Mouse (Mus musculus) adrenal gland, adult 8-10 months (tissue): ENCODE data around the gene Hist1h2bh. TPM values are rescaled to one million over a fixed set of nuclear protein-coding genes. Genes with fewer than 3 reads are reported as not detected.
"Not testable (repeated sequence)": the region's sequence is repeated elsewhere in the genome, so short reads cannot be mapped to it uniquely, and the experiment has no call there.

Source experiments
- DNase-seq: peaks from one replicate; pipeline ENCODE4 v3.0.0; 2022
- total RNA-seq, 4 experiments: library from RNA; stranded (reverse); gene quantifications; 2 replicates each; pipeline ENCODE4 v1.2.4; 2022

Hist1h2bh gene
- total RNA-seq, 4 experiments from 2014 or later: 2.2 to 3.4 (median 2.9) TPM

GRCm38 (mm10) chr13:23551931-23552914 lies 9.0 kb upstream of the Hist1h2bh start:
- DNase-seq: no peak

DNA sequence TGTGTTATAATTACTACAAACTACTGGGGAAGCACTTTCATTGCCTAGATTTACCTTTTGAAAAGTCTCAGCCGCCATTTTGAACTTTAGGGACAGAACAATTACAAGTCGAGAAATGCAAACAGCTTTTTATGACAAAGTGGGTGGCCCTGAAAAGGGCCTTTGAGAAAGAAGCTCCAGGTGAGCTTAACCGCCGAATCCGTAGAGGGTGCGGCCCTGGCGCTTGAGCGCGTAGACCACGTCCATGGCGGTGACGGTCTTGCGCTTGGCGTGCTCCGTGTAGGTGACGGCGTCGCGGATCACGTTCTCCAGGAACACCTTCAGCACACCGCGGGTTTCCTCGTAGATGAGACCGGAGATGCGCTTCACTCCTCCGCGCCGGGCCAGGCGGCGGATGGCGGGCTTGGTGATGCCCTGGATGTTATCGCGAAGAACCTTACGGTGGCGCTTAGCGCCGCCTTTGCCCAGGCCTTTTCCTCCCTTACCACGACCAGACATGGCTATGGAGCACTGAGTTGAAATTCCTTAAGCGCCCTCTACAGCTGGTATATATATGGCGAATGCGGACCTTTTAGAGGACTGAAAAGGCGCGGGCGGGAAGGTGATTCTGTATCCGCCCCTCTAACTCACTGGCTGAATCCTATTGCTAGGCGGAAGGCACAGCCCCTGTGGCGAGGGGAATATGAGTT lies 8.1 kb upstream of the Hist1h2bh start, which contains the start of gene Hist1h4f:
Gene Hist1h4f, minus strand, starts transcription at position 503 of the 689 bp plus-strand sequence.
- peak; percentile 81 for DNase-seq

- no peak for DNase-seq
These were observed 7.6 kb upstream of the Hist1h2bh start for GRCm38 (mm10) chr13:23550761-23551145.

DNA sequence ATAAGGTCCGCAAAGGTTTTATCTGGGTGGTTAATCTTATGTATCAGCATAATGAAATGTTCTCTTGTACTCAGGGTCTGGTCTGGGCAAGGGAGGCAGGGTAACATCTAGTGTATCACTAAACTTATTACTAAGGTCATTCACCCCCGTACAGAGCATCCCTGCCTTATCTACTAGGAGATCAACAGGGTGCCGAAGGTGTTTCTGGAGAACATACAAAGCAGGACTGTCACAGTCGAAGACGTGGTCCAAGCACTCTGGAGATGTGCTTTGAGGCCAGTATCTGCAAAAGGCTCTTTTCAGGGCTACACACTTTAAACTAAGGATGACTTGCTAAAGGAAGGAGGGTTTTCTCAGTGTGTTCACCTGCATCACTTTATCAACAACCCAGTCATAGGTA lies 3.5 kb upstream of the Hist1h2bh start:
- no peak for DNase-seq

DNA sequence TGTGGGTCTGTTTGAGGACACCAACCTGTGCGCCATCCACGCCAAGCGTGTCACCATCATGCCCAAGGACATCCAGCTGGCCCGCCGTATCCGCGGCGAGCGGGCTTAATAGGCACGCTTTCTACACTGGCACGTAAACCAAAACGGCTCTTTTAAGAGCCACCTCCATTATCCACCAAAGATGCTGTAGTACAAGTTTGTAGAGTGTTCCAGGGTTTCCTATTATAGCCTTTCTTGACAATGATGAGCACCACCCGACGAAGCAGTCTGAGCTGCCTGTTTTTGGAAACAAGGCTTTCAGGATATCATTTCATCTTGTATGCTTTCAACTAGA lies 1.6 kb upstream of the Hist1h2bh start:
- not testable (repeated sequence) for DNase-seq

GRCm38 (mm10) chr13:23543965-23544786 lies 984 bp upstream of the Hist1h2bh start, which contains the start of gene Hist1h3f:
Gene Hist1h3f (plus strand): TSS chr13:23544052.
- DNase-seq: peak; percentile 54

DNA sequence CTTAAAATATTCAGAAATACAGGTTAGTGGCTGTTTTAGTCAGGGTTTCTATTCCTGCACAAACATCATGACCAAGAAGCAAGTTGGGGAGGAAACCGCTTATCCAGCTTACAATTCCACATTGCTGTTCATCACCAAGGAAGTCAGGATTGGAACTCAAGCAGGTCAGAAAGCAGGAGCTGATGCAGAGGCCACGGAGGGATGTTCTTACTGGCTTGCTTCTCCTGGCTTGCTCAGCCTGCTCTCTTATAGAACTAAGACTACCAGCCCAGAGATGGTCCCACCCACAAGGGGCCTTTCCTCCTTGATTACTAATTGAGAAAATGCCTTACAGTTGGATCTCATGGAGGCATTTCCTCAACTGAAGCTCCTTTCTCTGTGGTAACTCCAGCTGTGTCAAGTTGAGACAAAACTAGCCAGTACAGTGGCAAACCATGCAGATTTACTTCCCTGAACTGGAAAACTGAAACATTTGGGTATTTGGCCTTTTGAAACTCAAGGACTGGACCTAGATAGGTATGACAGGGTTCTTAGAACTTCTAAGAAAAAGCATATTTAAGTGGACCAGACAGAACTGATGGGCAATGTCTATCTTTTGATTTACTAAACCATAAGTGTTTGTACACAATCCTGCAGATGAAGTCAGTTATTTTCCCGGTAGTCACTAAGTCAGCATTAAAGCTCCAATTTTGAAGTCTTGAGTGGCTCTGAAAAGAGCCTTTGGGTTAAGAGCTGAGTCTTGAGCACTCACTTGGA lies 789 bp downstream of the Hist1h2bh start:
- not testable (repeated sequence) for DNase-seq

DNA sequence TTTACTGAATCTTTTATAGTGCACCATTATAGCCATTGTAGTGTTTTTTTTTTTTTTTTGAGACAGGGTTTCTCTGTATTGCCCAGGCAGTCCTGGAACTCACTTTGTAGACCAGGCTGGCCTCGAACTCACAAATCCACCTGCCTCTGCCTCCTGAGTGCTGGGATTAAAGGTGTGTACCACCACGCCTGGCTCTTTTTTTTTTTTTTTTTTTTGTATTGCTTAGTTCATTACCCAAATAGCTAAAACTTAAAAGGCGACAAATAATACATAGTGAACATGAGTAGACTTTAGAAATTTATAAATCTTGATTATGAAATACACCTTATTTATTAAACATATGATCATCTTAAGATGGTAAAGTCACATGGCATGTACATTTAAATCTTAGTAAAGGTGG lies 1.7 kb downstream of the Hist1h2bh start:
- no peak for DNase-seq

DNA sequence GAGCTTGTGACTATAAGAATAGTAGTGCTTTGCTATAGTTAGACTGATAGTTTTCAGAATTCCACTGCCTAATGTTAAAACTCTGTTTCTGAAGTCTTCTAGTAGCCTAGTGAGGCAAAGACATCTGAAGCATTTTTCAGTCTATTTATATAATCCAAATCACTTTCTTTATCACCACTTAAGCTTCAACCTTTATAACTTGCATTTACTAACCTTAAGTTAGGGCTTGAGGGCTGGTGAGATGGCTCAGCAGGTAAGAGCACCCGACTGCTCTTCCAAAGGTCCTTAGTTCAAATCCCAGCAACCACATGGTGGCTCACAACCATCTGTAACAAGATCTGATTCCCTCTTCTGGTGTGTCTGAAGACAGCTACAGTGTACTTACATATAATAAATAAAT lies 3.4 kb downstream of the Hist1h2bh start:
- not testable (repeated sequence) for DNase-seq

- DNase-seq: no peak
These were observed 4.9 kb downstream of the Hist1h2bh start for GRCm38 (mm10) chr13:23538249-23538648.

- no peak for DNase-seq
These were observed 6.0 kb downstream of the Hist1h2bh start for GRCm38 (mm10) chr13:23537006-23537710.

GRCm38 (mm10) chr13:23536076-23536822 lies 6.9 kb downstream of the Hist1h2bh start:
- no peak for DNase-seq

DNA sequence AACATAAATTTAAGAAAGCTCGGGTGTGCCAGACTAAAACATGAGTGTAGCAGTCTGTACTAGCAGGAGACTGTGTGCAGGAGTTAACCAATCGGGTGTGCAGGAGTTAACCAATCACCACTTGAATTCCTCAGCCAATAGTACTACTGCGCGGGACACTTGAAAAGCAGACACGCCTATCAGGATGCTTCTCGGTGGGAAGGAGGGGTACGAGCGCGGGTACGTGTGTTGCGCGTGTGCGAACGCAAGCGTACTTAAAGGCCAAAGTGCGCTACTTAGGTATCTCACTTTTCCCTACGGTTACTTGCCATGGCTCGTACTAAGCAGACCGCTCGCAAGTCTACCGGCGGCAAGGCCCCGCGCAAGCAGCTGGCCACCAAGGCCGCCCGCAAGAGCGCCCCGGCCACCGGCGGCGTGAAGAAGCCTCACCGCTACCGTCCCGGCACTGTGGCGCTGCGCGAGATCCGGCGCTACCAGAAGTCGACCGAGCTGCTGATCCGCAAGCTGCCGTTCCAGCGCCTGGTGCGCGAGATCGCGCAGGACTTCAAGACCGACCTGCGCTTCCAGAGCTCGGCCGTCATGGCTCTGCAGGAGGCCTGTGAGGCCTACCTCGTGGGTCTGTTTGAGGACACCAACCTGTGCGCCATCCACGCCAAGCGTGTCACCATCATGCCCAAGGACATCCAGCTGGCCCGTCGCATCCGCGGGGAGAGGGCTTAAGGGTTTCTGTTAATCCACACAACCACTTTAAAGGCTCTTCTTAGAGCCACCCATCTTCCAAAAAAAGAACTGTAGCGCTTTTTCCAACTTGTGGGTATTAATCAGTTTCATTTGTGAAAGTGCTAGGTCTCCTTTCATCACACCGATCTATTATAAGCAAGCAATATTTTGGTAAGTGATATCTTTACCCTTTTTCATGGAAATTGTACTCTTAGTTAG lies 7.8 kb downstream of the Hist1h2bh start, which contains the start of gene Hist1h3g:
Gene Hist1h3g, plus strand, starts transcription at position 286 of the 939 bp plus-strand sequence.
- peak; percentile 86 for DNase-seq

DNA sequence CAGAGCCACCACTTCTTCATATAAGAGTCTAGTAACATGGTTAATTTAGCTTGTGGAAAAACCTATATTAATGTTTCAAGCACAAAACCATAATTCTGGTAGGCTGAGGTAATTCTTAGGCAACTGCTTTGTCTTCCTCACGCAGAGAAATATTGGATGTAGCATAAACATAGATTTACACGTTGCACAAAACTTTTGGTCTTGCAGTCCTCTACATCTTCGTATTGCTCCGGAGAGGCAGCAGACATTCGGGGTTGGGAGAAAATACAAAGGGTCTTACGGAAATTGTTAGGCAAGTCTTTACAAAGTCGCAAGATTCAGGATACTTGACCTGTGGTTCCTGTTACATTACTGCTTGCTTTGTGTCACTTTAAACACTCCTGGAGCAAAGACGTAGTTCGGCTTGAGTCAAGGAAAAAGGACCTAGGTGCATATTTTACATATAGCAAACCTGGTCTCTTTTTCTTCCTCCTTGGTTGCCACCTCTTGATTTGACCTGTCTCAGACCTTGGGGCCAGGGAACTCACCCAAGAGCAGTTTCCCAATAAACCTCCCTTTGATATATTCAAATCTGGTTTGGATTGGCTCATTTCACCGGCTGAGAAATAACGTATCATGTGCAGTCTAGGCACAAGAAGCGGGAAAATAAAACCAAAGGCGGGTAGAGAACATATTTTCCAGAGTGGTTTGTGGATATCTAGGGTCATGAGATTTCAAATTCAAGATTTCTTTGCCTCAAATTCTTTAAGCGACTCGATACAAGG lies 8.6 kb downstream of the Hist1h2bh start:
- no peak for DNase-seq

GRCm38 (mm10) chr13:23533560-23534367 lies 9.4 kb downstream of the Hist1h2bh start, which contains the start of gene Hist1h2af:
Gene Hist1h2af (plus strand): TSS chr13:23533906.
- DNase-seq: peak; percentile 59

DNA sequence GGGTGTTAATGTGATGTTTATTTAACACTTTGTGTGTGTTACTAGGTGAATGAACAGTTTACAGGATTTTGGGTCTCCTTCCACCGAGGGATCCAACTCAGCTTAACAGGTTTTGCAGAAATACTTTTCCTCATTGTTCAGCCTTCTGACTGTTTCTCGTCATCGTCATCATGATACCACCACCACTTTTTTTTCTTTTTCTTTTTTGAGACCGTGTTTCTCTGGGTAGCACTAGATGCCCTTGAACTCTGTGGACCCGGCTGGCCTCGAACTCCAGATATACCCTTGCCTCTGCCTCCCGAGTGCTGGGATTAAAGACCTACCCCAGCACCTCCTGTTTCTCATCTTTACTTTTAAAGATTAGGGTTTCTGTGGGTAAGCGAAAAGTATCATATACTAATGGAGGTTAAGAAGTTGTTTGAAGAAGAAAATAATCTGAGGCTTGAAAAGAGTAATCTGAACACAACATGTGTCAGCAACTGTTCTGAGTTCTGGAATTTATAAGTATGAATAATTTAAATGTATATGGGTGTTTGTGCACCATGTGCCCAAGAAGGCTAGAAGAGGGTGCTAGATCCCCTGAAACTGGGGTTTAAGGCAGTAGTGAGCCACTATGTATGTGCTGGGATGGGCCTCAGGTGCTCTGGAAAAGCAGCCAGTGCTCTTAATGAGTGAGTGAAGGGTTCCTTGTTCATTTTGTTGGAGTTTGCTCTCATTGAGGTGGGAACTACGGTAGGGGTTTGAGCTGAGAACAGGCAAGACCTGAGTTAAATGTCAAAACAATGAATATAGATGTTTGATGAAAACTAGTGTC lies 10.7 kb downstream of the Hist1h2bh start:
- no peak for DNase-seq
